Mouse (Mus musculus) gastrocnemius, adult 8-10 months (tissue): ENCODE results near the gene Enpep. TPM values are rescaled to one million over a fixed set of nuclear protein-coding genes. Genes with fewer than 3 reads are reported as not detected.

Source experiments
- DNase-seq, 2 experiments: peaks; one replicate each; pipeline ENCODE4 v3.0.0; 2022; ENCODE audit warnings: low spot score in 2 of 2
- total RNA-seq, 4 experiments: library from RNA; stranded (reverse); gene quantifications; 2 replicates each; pipeline ENCODE4 v1.2.4; 2022

Gene Enpep
- total RNA-seq, 4 experiments from 2014 or later = 0.77 to 2.9 (median 1.6) TPM

DNA sequence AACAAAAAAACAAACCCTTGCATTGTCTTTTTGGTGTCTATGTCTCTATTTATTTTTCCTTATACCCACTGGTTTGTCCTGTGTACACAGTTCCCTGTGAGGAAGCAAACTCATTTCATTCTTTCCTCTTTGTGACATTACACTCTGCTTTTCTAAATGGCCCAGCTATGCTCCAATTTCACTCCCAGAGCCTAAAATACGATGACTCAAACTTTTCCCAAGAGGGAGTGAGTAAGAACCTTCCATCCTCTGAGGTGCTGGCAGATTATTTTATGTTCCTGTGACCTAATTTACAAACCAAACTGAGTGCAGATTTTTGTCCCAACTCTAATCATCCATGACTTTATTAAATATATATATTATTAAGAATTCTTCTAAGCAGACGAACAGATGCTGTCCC is 19.3 kb downstream of the Enpep start:
- no peak for DNase-seq

DNA sequence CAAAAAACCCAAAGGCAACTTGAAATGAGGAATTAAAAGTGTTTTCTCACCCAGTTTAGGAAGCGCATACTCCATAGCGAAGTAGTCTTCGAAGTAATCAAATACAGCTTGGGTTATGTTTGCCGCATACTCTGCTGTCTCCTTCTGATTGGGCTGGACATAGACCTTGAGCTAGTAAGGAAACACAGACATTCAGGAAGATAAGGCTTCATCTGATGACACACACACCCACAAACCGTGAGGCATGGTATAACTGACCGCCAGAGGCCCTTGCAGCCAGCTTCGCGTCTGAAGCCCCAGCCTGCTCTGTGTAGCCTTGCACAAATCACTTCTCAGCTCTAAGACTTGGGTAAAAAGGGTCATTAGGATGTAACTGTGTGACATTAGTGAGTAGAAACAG is 20.0 kb downstream of the Enpep start:
- DNase-seq = no peak

DNA sequence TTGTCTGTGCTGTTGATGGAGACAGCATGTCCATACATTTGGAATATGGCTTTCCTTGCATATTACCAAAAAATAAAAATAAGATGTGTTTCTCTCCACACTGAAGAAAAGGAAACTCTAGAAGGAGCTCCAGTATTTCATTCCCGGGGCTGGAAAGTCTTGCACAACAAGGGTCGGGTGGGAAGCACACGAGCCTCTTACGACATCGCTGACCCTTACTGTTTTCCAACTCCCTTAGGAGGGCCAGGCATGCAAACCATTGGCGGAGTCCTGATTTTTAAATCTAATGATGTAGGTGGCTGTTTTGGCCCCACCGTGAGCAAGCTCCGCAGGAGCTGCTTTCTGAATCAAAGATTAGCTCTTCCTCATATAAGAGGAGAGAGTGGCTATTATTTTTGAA is 20.6 kb downstream of the Enpep start:
- DNase-seq = no peak

DNA sequence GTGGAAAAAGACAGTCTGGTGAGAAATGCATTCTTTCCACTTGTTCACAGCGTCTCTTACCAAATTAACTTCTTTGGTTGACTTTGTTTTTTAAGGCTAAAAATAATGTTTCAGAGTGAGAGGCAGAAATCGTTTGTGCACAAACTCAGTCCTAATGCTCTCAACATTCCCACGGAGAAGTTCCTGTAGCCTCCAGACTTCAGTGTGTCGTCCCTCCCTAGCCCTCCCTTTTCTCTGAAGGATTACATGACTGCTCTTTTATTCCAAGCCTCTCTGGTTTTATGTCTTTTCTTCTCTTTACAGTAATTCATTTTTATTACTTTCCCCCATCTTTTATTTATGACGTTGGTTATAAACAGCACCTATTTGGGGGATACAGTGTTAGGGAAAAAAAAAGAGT is 22.6 kb downstream of the Enpep start:
- no peak for DNase-seq

DNA sequence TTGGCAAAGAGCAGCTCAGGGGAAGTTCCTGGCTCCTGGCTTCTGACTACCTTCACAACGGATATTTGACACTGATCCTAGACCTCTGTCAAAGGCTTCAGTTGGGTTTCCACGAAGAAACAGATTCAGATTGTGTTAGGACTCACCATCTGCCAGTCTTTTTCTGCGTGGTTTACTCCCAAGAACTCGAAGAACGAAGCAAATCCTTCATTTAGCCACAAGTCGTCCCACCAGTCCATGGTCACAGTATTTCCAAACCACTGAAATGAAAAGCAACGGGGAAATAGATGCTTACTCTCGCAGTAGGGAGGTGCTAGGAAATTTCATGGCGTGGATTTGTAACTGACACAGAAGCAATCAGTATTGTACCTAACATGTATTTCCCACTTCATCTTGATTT is 23.6 kb downstream of the Enpep start:
- no peak for DNase-seq

DNA sequence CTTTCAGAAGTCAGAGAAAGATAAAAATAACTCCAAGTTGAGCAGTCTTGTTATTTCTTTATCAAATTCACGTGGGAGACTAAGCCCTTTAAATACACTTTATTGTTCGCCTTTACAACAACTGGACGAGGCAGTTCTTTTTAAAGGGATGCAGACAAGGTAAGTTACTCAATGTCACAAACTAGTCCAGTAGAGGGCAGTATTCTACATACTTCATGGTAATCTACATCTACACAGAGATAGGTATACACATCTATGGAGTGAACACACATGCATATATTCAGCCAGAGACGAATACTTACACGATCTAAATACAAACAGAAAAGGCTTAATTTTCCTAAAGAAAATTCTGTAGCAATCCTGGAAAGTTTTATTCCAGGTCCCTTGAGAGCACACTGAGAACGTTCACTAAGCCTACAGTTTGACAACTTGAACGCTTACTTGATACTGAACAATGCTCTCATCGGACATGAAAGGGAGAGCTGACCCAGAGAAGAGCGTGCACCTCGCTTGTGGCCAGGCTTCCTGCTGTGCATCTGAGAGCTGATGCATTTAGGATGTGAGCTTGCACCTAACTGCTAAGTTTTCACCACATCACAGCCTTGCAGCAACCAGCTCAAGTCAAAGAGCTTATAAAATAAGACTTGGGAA is 24.3 kb downstream of the Enpep start:
- no peak for DNase-seq

DNA sequence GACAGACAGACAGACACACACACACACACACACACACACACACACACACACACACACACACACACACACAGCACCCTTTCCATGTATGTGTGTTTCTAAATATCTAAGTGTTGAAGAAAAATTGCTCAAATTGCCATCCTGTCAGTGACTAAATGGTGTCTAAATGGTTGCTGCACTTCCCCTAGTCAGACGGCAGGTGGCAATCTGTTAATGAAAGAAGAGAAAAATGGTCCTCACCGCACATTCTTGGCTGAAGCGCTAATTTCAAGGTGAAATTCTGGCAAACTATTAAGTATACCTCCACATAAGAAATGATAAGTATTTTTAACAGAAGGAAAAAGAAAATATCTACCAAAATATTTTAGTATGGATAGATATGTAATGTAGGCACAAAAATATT is 28.6 kb downstream of the Enpep start:
- DNase-seq = no peak

DNA sequence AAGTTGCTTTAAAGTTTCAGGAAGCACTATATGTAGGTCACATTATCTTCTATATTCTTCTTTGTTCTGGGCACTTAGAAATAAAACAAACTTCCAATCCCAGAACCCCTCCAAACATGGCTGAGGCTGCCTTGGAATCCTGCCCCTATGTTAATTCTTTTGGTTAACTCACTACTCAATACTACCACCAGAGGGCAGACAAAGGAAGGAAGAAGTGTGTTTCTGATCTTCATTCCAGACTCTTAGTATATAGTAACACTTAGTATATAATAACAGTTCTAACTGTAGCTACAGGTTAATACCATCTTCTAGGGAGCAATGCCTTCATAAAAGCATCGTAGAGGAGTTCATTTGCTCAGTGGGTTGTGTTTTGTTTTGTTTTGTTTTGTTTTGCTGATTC is 32.6 kb downstream of the Enpep start:
- DNase-seq = no peak

DNA sequence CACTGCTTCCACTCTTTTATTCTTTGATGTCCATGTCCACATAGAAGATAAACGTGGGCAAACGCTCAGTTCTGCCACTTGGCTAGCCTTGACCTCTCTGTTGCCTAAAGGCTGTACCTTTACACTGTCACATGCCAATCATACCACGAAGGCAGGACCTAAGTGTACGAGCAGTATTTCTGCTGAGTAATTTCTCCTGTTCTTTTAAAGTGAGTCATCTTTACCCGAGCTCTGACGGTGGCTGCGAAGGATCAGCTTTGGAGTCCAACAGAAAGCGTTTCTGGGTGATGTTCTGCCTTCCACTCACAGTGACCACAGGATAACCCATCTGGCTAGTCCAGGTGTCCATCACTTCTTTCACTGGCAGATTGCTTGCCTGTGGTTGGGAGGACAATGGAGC is 33.9 kb downstream of the Enpep start:
- no peak for DNase-seq

DNA sequence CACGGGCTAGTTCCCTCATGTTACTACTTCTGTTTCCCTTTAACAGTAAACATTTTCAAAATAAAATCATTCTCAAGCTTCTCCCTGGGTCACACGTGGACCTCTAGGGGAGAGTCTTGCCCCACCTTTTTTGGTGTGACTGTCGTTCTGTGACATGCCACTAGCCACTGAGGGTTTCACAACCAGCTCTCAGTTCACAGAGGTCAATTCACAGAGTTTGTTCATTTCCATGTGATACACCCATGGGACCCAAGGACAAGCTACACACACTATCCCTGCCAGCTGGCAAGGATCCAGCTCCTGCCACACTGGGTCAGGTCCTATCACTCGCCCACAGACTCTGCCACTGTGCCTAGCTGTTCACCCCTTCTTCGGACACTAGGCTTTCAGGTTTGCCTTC is 35.5 kb downstream of the Enpep start:
- DNase-seq = no peak

DNA sequence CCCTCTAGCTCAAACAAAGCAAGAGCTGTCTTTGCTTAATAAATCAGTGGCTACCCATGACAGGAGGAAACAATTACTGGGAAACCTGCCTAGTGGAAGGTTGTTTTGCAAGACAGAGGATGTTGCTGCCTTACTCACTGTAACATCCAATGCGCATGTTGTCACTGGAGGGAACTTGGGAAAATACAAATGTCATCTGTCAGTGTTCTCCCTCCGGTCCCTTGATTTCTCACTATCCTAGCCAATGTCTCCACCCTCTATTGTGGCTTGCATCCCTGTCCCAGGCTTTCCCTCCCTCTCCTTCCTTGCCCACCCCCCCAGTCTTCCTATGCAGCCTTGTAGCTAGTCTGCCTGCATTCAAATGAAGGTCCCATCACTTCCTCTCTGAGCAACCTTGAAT is 36.6 kb downstream of the Enpep start:
- no peak for DNase-seq

DNA sequence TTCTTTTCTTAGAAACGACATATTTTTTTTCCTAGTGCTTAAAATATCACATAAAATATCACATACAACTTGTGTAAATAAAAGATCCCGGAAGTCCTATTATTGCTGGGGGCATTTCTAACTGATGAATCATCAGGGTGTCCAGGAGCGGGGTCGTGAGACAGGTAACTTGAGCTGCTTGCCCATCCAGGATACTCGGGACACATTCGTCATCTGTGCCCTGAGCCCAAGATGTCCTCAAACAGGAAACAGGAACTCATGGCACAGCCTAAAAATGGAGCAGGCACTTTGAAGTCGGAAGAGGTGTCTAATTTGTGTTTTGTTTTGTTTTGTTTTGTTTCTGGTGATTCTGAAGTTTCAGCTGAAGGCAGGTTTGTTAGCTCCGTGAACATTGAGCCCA is 43.0 kb downstream of the Enpep start:
- no peak for DNase-seq

DNA sequence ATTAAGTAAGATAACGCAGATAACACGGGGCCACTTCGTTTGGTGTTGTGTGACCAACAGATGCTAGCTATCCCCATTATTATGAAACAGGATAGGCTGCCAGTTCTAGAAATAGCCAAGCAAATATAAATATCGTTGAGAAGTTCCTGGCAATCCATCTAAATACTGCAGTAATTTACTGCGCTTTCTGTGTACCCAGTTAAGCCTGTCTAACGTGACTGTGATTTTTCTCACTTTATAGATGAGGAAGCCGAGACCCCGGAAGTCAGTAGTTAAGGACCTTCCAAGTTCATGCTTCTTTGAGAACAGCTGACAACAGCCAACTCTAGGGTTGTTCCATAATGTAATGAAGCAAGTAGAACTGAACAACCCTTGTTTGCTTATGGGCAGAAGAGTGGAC is 45.4 kb downstream of the Enpep start:
- DNase-seq = no peak

DNA sequence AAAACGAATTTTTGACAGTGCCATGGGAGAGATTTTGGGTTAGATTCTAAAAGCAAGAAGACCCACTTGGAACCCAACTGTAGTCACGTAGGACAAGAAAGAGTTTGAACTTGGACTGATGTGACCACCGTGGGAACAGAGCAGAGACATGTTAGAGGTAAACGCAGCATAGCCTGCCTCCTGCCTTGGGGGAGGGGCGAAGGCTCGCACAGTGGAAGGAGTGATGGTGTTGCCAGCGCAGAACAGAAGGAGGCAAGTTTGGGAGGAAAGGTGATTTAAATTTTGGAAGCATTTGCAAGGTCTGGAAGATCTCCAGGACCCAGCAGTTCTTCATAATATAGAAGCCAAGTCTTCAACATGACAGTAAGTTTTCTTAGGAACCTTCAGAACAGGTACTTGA is 46.1 kb downstream of the Enpep start:
- no peak for DNase-seq

DNA sequence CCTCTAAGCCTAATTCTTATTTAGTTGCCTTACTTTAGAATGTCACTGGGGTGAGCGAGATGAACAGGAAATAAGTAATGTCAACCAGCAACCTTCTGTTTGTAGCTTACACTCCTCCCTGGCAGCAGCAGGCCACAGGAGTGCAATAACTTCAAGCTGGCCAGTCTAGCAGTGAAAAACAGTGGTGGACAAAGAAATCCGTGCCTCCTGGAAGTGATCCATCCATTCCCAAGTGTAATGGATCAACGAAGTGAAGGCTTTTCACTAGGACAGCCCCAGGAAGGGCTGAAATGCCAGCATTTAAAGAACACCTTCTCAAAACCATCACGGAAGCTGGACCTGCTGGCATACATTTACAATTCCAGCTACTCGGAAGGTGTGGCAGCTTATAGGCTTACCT is 48.2 kb downstream of the Enpep start:
- DNase-seq = no peak

DNA sequence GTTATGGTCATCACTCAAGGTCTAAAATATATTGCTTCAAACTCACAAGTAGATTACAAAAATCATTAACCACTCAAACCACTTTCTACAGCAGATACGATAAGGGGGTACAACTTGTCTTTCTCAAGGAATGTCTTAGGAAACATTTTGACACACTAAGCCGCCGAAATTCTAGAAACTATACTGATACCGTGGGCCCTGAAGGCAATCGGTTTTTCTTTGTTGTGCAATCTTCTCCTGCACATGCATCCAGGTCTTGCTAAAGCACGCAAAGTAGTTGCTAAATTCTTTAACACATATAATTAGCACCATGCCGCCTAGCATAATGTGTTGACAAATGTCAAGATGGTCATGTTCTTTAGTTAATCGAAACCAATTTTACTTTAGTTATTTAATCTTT is 53.1 kb downstream of the Enpep start:
- no peak for DNase-seq

DNA sequence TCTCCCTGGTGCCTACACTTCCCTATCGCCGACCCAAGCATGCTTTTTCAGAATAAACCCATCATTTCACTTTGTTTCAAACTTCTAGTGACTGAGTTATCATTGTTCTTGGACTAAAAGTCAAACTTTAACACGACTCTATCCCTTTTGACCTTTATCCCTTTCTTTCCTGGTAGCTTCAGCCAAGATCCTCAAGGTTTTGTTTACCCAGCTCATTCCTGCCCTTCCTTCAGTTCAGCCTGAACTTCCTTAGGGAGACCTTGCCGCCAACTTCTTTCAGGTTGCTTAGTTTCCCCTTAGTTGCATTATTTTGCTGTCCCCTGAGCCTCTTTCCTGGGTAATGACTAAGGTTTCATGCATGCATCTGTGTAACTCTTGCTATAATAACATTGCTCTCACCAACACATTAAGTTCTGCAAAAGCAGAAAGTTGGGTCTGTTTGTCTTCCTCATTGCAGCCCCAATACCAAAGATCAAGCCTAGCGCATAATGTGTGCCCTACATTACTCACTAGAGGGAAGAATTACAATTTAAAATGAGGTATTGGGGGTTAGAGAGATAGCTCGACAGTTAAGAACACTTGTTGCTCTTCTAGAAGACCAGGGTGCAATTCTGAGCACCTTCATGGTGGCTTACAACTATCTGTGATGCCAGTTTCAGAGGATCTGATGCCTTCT is 59.2 kb downstream of the Enpep start:
- DNase-seq = no peak

DNA sequence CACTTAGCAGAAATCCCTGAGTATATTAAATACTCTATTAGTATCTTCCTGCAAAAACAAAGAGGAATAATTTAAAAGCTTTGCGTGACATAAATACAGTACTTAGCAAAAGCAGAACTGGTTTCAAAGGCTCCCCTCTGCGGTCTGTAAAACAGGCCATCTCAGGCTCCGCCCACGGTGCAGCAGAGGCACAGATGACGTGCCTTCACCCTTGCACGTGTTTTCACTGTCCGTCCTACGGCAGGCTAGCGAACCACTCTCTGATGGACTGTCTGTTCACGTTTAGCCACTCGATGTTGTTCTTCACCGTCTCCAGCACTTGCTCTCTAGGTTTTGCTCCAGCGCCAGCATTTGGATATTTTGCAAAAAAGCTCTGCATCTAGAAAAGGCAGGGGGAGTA is 62.5 kb downstream of the Enpep start:
- no peak for DNase-seq

DNA sequence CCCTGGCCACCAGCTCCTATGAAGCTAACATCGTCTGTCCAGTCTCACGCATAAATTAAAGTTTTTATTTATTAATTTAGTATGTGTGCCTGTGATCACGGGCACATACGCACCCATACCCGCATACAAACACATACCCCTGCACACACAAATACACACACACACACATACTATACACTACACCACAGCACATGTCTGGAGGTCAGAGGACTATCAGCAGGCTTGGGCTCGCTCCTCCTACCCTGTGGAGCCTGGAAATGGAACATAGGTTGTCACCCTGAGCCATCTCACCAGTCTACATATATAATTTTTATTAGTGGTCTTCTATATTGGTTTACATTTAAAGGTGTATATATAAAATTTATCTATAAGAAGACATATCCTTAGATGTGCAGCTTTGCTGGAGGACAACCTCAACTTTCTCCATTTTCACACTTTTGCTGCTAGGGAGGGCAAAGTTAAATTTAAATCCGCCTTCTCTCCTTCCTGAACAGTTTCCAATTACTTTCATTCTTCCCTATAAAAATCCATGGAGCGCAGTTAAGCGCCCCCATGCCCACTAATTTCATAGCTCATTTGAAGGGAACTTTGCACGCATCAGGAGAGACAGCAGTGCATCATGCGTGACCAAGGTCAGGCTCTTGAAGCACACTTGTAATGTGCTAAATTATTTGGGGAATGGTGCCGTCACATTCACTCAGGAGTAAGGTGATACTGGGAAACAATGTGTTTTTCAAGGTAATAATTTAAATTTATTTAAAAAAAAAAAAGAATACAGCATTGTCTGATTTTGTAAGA is 63.4 kb downstream of the Enpep start:
- no peak for DNase-seq

DNA sequence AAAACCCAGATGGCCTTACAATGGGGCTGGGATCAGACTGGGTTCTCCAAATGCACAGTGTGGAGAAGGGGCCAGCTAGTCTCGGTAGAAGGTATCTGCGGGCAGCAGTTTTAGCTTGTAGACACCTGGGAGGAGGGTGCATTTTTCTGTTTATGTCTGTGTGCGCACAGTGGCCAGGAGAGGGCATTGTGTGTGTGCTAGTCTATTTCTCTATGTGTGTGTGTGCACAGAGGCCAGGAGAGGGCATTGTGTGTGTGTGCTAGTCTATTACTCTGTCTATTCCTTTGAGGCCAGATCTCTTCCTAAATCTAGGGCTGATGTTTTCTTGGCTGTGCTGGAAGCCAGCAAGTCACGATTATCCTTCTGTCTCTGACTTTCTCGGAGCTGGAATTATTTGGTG is 74.0 kb downstream of the Enpep start:
- DNase-seq = no peak

DNA sequence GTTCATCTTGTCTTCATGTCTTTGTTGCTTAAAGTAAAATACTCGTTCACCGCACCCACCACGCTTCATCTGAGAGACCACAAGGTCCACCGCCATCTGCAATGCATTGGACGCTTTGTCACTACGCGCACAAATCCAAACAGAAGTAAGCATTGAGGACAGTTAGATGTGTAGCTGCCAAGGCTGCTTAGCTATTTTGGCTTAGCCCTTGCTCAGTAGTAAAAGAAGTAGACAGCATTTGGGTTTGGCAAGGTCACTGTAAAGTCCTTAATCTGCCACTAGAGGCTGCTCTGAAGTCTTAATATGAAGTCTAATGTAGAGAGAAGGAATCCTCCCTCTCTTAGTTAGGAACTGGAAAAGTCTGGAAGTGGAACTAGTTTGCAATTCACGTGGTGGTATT is 75.8 kb downstream of the Enpep start:
- DNase-seq = no peak

DNA sequence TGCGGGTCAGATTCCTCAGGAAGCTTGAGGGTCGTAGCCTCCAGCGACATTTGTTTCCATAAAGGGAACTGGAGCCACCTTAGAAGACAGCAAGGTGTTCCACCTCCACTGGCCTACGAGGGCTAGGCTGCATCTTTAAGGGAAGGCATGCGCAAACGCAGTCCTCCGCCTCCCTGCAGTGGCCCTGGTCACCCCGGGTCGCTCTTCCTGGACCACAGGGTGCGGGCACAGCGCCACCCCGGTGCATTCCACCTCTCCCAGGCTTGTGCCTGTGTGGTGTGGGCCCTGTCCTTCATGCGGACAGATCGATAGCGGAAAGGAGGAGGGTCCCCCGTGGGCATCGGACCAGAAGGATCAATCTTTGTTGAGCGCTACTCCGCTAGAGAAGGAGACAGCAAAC is 76.2 kb downstream of the Enpep start:
- DNase-seq = no peak

DNA sequence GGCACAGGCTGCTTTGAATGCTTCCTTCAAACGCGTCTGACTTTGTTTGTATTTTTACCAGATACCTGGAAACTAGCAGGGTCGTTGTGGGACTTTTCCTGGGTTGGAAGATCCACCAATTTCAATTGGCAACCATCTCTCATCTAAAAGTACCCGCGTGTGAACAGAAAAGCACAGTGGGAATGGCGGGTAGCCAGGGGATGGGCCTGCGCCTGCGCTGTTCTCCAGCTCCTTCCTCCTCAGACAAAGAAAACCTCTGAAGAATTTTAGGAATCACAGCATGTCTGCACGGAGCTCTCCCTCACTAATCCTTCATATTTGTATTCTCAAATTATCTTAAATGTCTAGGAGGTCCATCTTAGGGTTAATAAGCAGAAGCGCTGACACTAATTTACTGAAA is 78.3 kb downstream of the Enpep start:
- no peak for DNase-seq
